ENCODE assay signal across 17 mouse cellular contexts in the genomic region with DNA sequence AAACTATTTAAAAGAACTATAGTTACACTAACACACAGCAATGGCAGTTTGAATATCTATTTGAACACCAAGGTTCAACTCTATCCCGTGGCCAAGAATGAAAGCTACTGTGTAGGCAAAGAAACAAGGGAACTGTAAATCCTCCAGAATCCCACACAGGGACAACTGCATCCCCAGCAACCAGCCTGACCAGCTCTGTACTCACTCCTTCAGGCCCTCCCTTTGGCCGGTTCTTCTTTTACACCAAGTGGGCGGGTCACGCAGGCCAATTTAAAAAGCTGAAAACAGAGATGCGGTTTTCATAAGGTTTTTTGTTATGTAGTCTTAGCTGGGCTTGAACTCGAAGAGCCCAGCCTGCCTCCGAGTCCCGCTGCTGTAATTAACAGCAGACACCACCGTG. TPM values are rescaled to one million over a fixed set of nuclear protein-coding genes. Genes with fewer than 3 reads are reported as not detected.
A peak's percentile ranks its signal among the peaks of the same experiment; 100 is the strongest.
DNase-seq lines count a peak whose midpoint lies in the region; ATAC-seq and TF ChIP-seq lines count a peak whose summit lies in the region.
"Had no signal": no experiment of that assay in that cellular context is flagged by ENCODE, and none has a peak within 500 bp of the region (broad histone marks: within the 10 kb centered on the region; RNA-seq: fewer than 3 reads in every experiment).

No protein-coding gene starts in this region.

- 87% methylated on average over 9 of the region's 9 CpGs for WGBS in heart, adult 2 months
- WGBS in liver, embryonic 16.5 days (ENCODE audit: insufficient replicate concordance): 76% methylated on average over 9 of the region's 9 CpGs
- WGBS in hindbrain, embryonic 11.5 days: 88% methylated on average over 9 of the region's 9 CpGs
- 74% methylated on average over 9 of the region's 9 CpGs for WGBS in limb, embryonic 10.5 days

- TF ChIP-seq EP300 in heart, adult 2 months (IDR thresholded peaks at IDR 0.05; ENCODE audit: insufficient read depth, low read depth, low read length): no peak

- DNase-seq in heart, adult 11 months: peak; percentile 50
- DNase-seq in heart, adult 2 months: no peak
- peak; percentile 88 for DNase-seq in fat pad, adult 2 months (ENCODE audit: extremely low read depth, low read depth, low spot score)
- DNase-seq in hindbrain, embryonic 11.5 days (ENCODE audit: low spot score): no peak
- DNase-seq in limb, embryonic 10.5 days (ENCODE audit: low spot score): no peak
- DNase-seq: B cell, adult 2 months; cerebellum, postnatal 14 days; heart, postnatal 4 days; right cerebral cortex, postnatal 4 days; thymus, postnatal 14 days had no signal

- no peak for ATAC-seq in liver, embryonic 16.5 days (ENCODE audit: low read depth)
- no peak for ATAC-seq in hindbrain, embryonic 11.5 days (ENCODE audit: low FRiP score)

- TF ChIP-seq POLR2A in heart, adult 2 months (IDR thresholded peaks at IDR 0.05; ENCODE audit: insufficient read depth, low read depth, low read length): no peak

- H3K4me3 ChIP-seq in heart, adult 2 months: no peak overlapping the region
- H3K4me3 ChIP-seq in E14TG2a.4 (replicated peaks; ENCODE audit: low read length): peak overlapping the region; percentile 17; the same call in 1 of the 2 replicates
- H3K4me3 ChIP-seq in liver, embryonic 16.5 days (ENCODE audit: low read depth, low read length): no peak overlapping the region
- H3K4me3 ChIP-seq in hindbrain, embryonic 11.5 days (ENCODE audit: low read depth, low read length): no peak overlapping the region
- H3K4me3 ChIP-seq in limb, embryonic 10.5 days: no peak overlapping the region
- H3K4me3 ChIP-seq: heart, embryonic 13.5 days; left cerebral cortex, adult 2 months; limb, embryonic 12.5 days; neural tube, embryonic 13.5 days had no signal

- intact Hi-C loops in heart, adult 2 months (cut with DNase I): no loop called here

- no peaks in the 10 kb centered on the region for H3K9me3 ChIP-seq in E14TG2a.4 (ENCODE audit: low read length)
- H3K9me3 ChIP-seq in liver, embryonic 16.5 days (replicated peaks; ENCODE audit: control insufficient read depth, low read length): no peaks in the 10 kb centered on the region
- H3K9me3 ChIP-seq in hindbrain, embryonic 11.5 days (ENCODE audit: control insufficient read depth, low read length): no peaks in the 10 kb centered on the region
- H3K9me3 ChIP-seq in limb, embryonic 10.5 days (replicated peaks): no peaks in the 10 kb centered on the region
- H3K9me3 ChIP-seq: heart, embryonic 13.5 days; limb, embryonic 12.5 days; neural tube, embryonic 13.5 days had no signal

- no peaks in the 10 kb centered on the region for H3K4me1 ChIP-seq in heart, adult 2 months (ENCODE audit: control insufficient read depth, insufficient read depth, low read length)
- H3K4me1 ChIP-seq in E14TG2a.4 (replicated peaks; ENCODE audit: low read depth, low read length): peaks cover 14% of the 10 kb centered on the region
- H3K4me1 ChIP-seq in liver, embryonic 16.5 days (ENCODE audit: control insufficient read depth, low read depth, low read length): peaks cover 6% of the 10 kb centered on the region
- H3K4me1 ChIP-seq in hindbrain, embryonic 11.5 days (replicated peaks; ENCODE audit: control insufficient read depth, insufficient read depth, low read length): no peaks in the 10 kb centered on the region
- peaks cover 2% of the 10 kb centered on the region; the same call in 1 of the 2 replicates for H3K4me1 ChIP-seq in limb, embryonic 10.5 days
- H3K4me1 ChIP-seq: limb, embryonic 12.5 days; neural tube, embryonic 13.5 days had no signal

- no peak overlapping the region for H3K9ac ChIP-seq in heart, adult 2 months (ENCODE audit: low read depth, low read length)
- no peak overlapping the region for H3K9ac ChIP-seq in liver, embryonic 16.5 days (ENCODE audit: low read depth, low read length)
- H3K9ac ChIP-seq in hindbrain, embryonic 11.5 days (ENCODE audit: low read depth, low read length): no peak overlapping the region
- H3K9ac ChIP-seq: limb, embryonic 12.5 days; neural tube, embryonic 13.5 days had no signal

- TF ChIP-seq CTCF in heart, adult 2 months (IDR thresholded peaks at IDR 0.05): no peak
- no peak for TF ChIP-seq CTCF in E14TG2a.4 (conservative IDR thresholded peaks at IDR 0.05; ENCODE audit: low read length)

- no peaks in the 10 kb centered on the region for H3K27me3 ChIP-seq in heart, adult 2 months (ENCODE audit: control insufficient read depth, insufficient read depth, low read length)
- no peaks in the 10 kb centered on the region for H3K27me3 ChIP-seq in E14TG2a.4 (ENCODE audit: insufficient read depth, low read length)
- H3K27me3 ChIP-seq in liver, embryonic 16.5 days (ENCODE audit: control insufficient read depth, insufficient read depth, low read depth, low read length): no peaks in the 10 kb centered on the region
- H3K27me3 ChIP-seq in hindbrain, embryonic 11.5 days (ENCODE audit: control insufficient read depth, insufficient read depth, low read length): no peaks in the 10 kb centered on the region
- H3K27me3 ChIP-seq in limb, embryonic 10.5 days (ENCODE audit: low read depth, poor library complexity, severe bottlenecking): no peaks in the 10 kb centered on the region
- H3K27me3 ChIP-seq: heart, embryonic 13.5 days; limb, embryonic 12.5 days; neural tube, embryonic 13.5 days had no signal

- H3K4me2 ChIP-seq in liver, embryonic 16.5 days (ENCODE audit: low read depth, low read length): 0 out of 2 replicates have a peak overlapping the region, but pooled peaks have one; percentile 17
- no peak overlapping the region for H3K4me2 ChIP-seq in hindbrain, embryonic 11.5 days (replicated peaks; ENCODE audit: low read depth, low read length)
- H3K4me2 ChIP-seq: heart, embryonic 13.5 days; limb, embryonic 12.5 days; neural tube, embryonic 13.5 days had no signal

- no peaks in the 10 kb centered on the region for H3K79me2 ChIP-seq in heart, adult 2 months (replicated peaks; ENCODE audit: control insufficient read depth, insufficient read depth, low read length)

- H3K27ac ChIP-seq in heart, adult 2 months: no peak overlapping the region
- H3K27ac ChIP-seq in liver, embryonic 16.5 days (ENCODE audit: low read length): peak overlapping the region; percentile 75
- no peak overlapping the region for H3K27ac ChIP-seq in hindbrain, embryonic 11.5 days (ENCODE audit: low read depth, low read length)
- H3K27ac ChIP-seq in limb, embryonic 10.5 days: no peak overlapping the region
- H3K27ac ChIP-seq: heart, embryonic 13.5 days; left cerebral cortex, adult 2 months; limb, embryonic 12.5 days; neural tube, embryonic 13.5 days had no signal

- no peaks in the 10 kb centered on the region for H3K36me3 ChIP-seq in heart, adult 2 months (ENCODE audit: control insufficient read depth, insufficient read depth, low read length)
- no peaks in the 10 kb centered on the region for H3K36me3 ChIP-seq in E14TG2a.4 (ENCODE audit: insufficient read depth, low read length)
- H3K36me3 ChIP-seq in liver, embryonic 16.5 days (ENCODE audit: control insufficient read depth, insufficient read depth): no peaks in the 10 kb centered on the region
- no peaks in the 10 kb centered on the region for H3K36me3 ChIP-seq in hindbrain, embryonic 11.5 days (ENCODE audit: control insufficient read depth, insufficient read depth, low read length)
- no peaks in the 10 kb centered on the region for H3K36me3 ChIP-seq in limb, embryonic 10.5 days
- H3K36me3 ChIP-seq: limb, embryonic 12.5 days; neural tube, embryonic 13.5 days had no signal

RNA-seq across cellular contexts. Expression of a gene that starts 9.7 kb away (rescaled TPM):
- total RNA-seq in heart, adult 2 months (2021): 10 to 100 TPM; 64.9 to 68.9 TPM
- polyA plus RNA-seq in heart, adult 2 months (2012; rRNA removed): 38.6 and 88.3 TPM in 2 replicates
- polyA plus RNA-seq in liver, embryonic 16.5 days (2015; fragmentation: Nextera tagmentation; extraction: Ambion mirVana): 17.0 and 18.1 TPM in 2 replicates
- polyA plus RNA-seq in hindbrain, embryonic 11.5 days (2014; fragmentation: Nextera tagmentation; extraction: Ambion mirVana): 10.6 and 12.0 TPM in 2 replicates
- polyA plus RNA-seq in limb, embryonic 10.5 days (2016; fragmentation: Nextera tagmentation; extraction: Ambion mirVana): 7.8 and 8.9 TPM in 2 replicates

RNA-seq across cellular contexts. Expression of a gene that starts 9.7 kb away (rescaled TPM):
- total RNA-seq in heart, adult 2 months (2021): 1 to 10 TPM; 1.7 to 2.0 TPM
- polyA plus RNA-seq in heart, adult 2 months (2012; rRNA removed): 0.31 and 0.59 TPM in 2 replicates
- polyA plus RNA-seq in liver, embryonic 16.5 days (2015; fragmentation: Nextera tagmentation; extraction: Ambion mirVana): 0.31 and 0.36 TPM in 2 replicates
- polyA plus RNA-seq in hindbrain, embryonic 11.5 days (2014; fragmentation: Nextera tagmentation; extraction: Ambion mirVana): 1.5 and 2.4 TPM in 2 replicates
- polyA plus RNA-seq in limb, embryonic 10.5 days (2016; fragmentation: Nextera tagmentation; extraction: Ambion mirVana): 0.36 and 0.51 TPM in 2 replicates
- total RNA-seq: monocyte, adult 5-6 weeks had no signal

RNA-seq across cellular contexts. Expression of a gene that starts 17.9 kb away (rescaled TPM):
- total RNA-seq in heart, adult 2 months (2021): 10 to 100 TPM in 1 of 2 experiments, 1 to 10 TPM in 1; 8.4 to 11.7 TPM
- polyA plus RNA-seq in heart, adult 2 months (2012; rRNA removed): 3.7 and 6.6 TPM in 2 replicates
- polyA plus RNA-seq in liver, embryonic 16.5 days (2015; fragmentation: Nextera tagmentation; extraction: Ambion mirVana): 11.7 and 11.9 TPM in 2 replicates
- 30.2 and 33.9 TPM in 2 replicates for polyA plus RNA-seq in hindbrain, embryonic 11.5 days (2014; fragmentation: Nextera tagmentation; extraction: Ambion mirVana)
- 23.1 and 24.8 TPM in 2 replicates for polyA plus RNA-seq in limb, embryonic 10.5 days (2016; fragmentation: Nextera tagmentation; extraction: Ambion mirVana)

RNA-seq across cellular contexts. Expression of a gene that starts 37.5 kb away (rescaled TPM):
- total RNA-seq in heart, adult 2 months (2021): 10 to 100 TPM in 1 of 2 experiments, 1 to 10 TPM in 1; 9.8 to 13.2 TPM
- 4.1 and 6.8 TPM in 2 replicates for polyA plus RNA-seq in heart, adult 2 months (2012; rRNA removed)
- polyA plus RNA-seq in liver, embryonic 16.5 days (2015; fragmentation: Nextera tagmentation; extraction: Ambion mirVana): 1.0 and 1.3 TPM in 2 replicates
- polyA plus RNA-seq in hindbrain, embryonic 11.5 days (2014; fragmentation: Nextera tagmentation; extraction: Ambion mirVana): 8.7 and 11.2 TPM in 2 replicates
- polyA plus RNA-seq in limb, embryonic 10.5 days (2016; fragmentation: Nextera tagmentation; extraction: Ambion mirVana): 3.7 TPM in 2 replicates
- total RNA-seq: monocyte, adult 5-6 weeks had no signal

RNA-seq across cellular contexts. Expression of a gene that starts 37.7 kb away (rescaled TPM):
- total RNA-seq in heart, adult 2 months (2021): 100 to 1,000 TPM in 1 of 2 experiments, 10 to 100 TPM in 1; 91.8 to 102 TPM
- 104 and 119 TPM in 2 replicates for polyA plus RNA-seq in heart, adult 2 months (2012; rRNA removed)
- 22.3 and 23.6 TPM in 2 replicates for polyA plus RNA-seq in liver, embryonic 16.5 days (2015; fragmentation: Nextera tagmentation; extraction: Ambion mirVana)
- polyA plus RNA-seq in hindbrain, embryonic 11.5 days (2014; fragmentation: Nextera tagmentation; extraction: Ambion mirVana): 39.0 and 42.2 TPM in 2 replicates
- 47.0 and 49.4 TPM in 2 replicates for polyA plus RNA-seq in limb, embryonic 10.5 days (2016; fragmentation: Nextera tagmentation; extraction: Ambion mirVana)

Comparison
In these comparisons a context has a peak if more than half of its experiments do, and no peak if none do; other contexts are left out.
1. DNase-seq: peak in heart, adult 11 months (single experiment) and fat pad, adult 2 months (single experiment); none in heart, adult 2 months (0 of 2), hindbrain, embryonic 11.5 days (single experiment) and limb, embryonic 10.5 days (single experiment).